Mouse (Mus musculus): ENCODE measurements around the gene Pilrb2. TPM values are rescaled to one million over a fixed set of nuclear protein-coding genes. Genes with fewer than 3 reads are reported as not detected.

The Pilrb2 gene
- total and polyA plus RNA-seq, 3 experiments = 25.9 to 71.7 TPM; not detected in 1

GRCm38 (mm10) chr5:137822602-137823001 lies 49.0 kb downstream of the Pilrb2 start:
- no peaks in the 10 kb centered on the region for H3K4me1 ChIP-seq (ENCODE audit: control insufficient read depth in 1 of 2, insufficient read depth in 2 of 2, low read length in 2 of 2)

GRCm38 (mm10) chr5:137822126-137822525 lies 49.5 kb downstream of the Pilrb2 start:
- Histone ChIP-seq H3K27ac (ENCODE audit: control insufficient read depth, low read depth, low read length) (no peak overlapping the region), H3K4me3 (ENCODE audit: control insufficient read depth in 1 of 2, insufficient read depth in 1 of 2, low read depth in 2 of 2, low read length in 2 of 2) (no peak overlapping the region), H3K4me1 (ENCODE audit: control insufficient read depth in 1 of 2, insufficient read depth in 2 of 2, low read length in 2 of 2) (no peaks in the 10 kb centered on the region), H3K79me2 (ENCODE audit: control insufficient read depth, insufficient read depth, low read length, poor library complexity) (no peaks in the 10 kb centered on the region), H3K27me3 (ENCODE audit: control insufficient read depth in 1 of 2, insufficient read depth in 2 of 2, low read length in 2 of 2) (no peaks in the 10 kb centered on the region), H3K9ac (ENCODE audit: control insufficient read depth, low read depth, low read length, poor library complexity, severe bottlenecking) (no peak overlapping the region), H3K36me3 (ENCODE audit: control insufficient read depth in 1 of 2, insufficient read depth in 2 of 2, low read length in 2 of 2) (no peaks in the 10 kb centered on the region; a peak in 2 of 4 replicates), H3K9me3 (replicated peaks; ENCODE audit: insufficient read depth, low read length) (no peaks in the 10 kb centered on the region)
- TF ChIP-seq E2F4 (IDR thresholded peaks at IDR 0.05; ENCODE audit: borderline replicate concordance, low read depth, low read length) (no peak), GATA1 (IDR thresholded peaks at IDR 0.05; ENCODE audit: low read depth, low read length) (no peak), MXI1 (IDR thresholded peaks at IDR 0.05; ENCODE audit: low read depth, low read length) (no peak), TAL1 (IDR thresholded peaks at IDR 0.05; ENCODE audit: low read length) (no peak), RAD21 (IDR thresholded peaks at IDR 0.05; ENCODE audit: low read depth, low read length) (no peak), ZKSCAN1 (IDR thresholded peaks at IDR 0.05; ENCODE audit: low read depth, low read length) (no peak), MAZ (IDR thresholded peaks at IDR 0.05; ENCODE audit: low read depth, low read length) (no peak), EP300 (IDR thresholded peaks at IDR 0.05; ENCODE audit: low read depth in 1 of 2, low read length in 2 of 2) (no peak), MEF2A (IDR thresholded peaks at IDR 0.05; ENCODE audit: extremely low read depth, insufficient replicate concordance, low read depth, low read length, poor library complexity, severe bottlenecking) (no peak), ZMIZ1 (IDR thresholded peaks at IDR 0.05; ENCODE audit: low read depth, low read length) (no peak), CTCF (IDR thresholded peaks at IDR 0.05 in 2 of 3, conservative IDR thresholded peaks at IDR 0.05 in 1 of 3; ENCODE audit: control insufficient read depth in 1 of 3, insufficient read depth in 1 of 3, low read depth in 2 of 3, low read length in 3 of 3, poor library complexity in 1 of 3, severe bottlenecking in 1 of 3) (no peak), MAFK (IDR thresholded peaks at IDR 0.05; ENCODE audit: borderline replicate concordance, low read depth, low read length) (no peak)
- no peak for DNase-seq (ENCODE audit: low read depth, low spot score)

More at GRCm38 (mm10) chr5:137822602-137823001, 49.0 kb downstream of the Pilrb2 start:
- Histone ChIP-seq H3K79me2 (ENCODE audit: control insufficient read depth, insufficient read depth, low read length, poor library complexity) (no peaks in the 10 kb centered on the region), H3K9me3 (replicated peaks; ENCODE audit: insufficient read depth, low read length) (no peaks in the 10 kb centered on the region), H3K9ac (ENCODE audit: control insufficient read depth, low read depth, low read length, poor library complexity, severe bottlenecking) (no peak overlapping the region), H3K27me3 (ENCODE audit: control insufficient read depth in 1 of 2, insufficient read depth in 2 of 2, low read length in 2 of 2) (no peaks in the 10 kb centered on the region), H3K36me3 (ENCODE audit: control insufficient read depth in 1 of 2, insufficient read depth in 2 of 2, low read length in 2 of 2) (no peaks in the 10 kb centered on the region; a peak in 2 of 4 replicates), H3K27ac (ENCODE audit: control insufficient read depth, low read depth, low read length) (no peak overlapping the region), H3K4me3 (ENCODE audit: control insufficient read depth in 1 of 2, insufficient read depth in 1 of 2, low read depth in 2 of 2, low read length in 2 of 2) (no peak overlapping the region)
- no peak for DNase-seq (ENCODE audit: low read depth, low spot score)
- TF ChIP-seq TAL1 (IDR thresholded peaks at IDR 0.05; ENCODE audit: low read length) (no peak), POLR2A (IDR thresholded peaks at IDR 0.05; ENCODE audit: control insufficient read depth in 1 of 2, insufficient read depth in 1 of 2, low read depth in 1 of 2, low read length in 2 of 2, poor library complexity in 1 of 2) (no peak), SIN3A (IDR thresholded peaks at IDR 0.05; ENCODE audit: low read length) (no peak), GABPA (IDR thresholded peaks at IDR 0.05; ENCODE audit: low read depth, low read length) (no peak), CTCF (IDR thresholded peaks at IDR 0.05 in 2 of 3, conservative IDR thresholded peaks at IDR 0.05 in 1 of 3; ENCODE audit: control insufficient read depth in 1 of 3, insufficient read depth in 1 of 3, low read depth in 2 of 3, low read length in 3 of 3, poor library complexity in 1 of 3, severe bottlenecking in 1 of 3) (no peak), ETS1 (IDR thresholded peaks at IDR 0.05; ENCODE audit: low read depth, low read length) (no peak), JUND (IDR thresholded peaks at IDR 0.05; ENCODE audit: low read depth, low read length) (no peak), MYB (IDR thresholded peaks at IDR 0.05; ENCODE audit: low read depth, low read length) (no peak), ZKSCAN1 (IDR thresholded peaks at IDR 0.05; ENCODE audit: low read depth, low read length) (no peak), CHD2 (IDR thresholded peaks at IDR 0.05; ENCODE audit: low read length) (no peak), TBP (IDR thresholded peaks at IDR 0.05; ENCODE audit: low read depth, low read length) (no peak)
